Mouse (Mus musculus): ENCODE measurements around the gene Pcca. TPM values are rescaled to one million over a fixed set of nuclear protein-coding genes. Genes with fewer than 3 reads are reported as not detected.

Pcca gene
- polyA plus RNA-seq, 1 experiment from 2014 or later: 37.7 TPM

DNA sequence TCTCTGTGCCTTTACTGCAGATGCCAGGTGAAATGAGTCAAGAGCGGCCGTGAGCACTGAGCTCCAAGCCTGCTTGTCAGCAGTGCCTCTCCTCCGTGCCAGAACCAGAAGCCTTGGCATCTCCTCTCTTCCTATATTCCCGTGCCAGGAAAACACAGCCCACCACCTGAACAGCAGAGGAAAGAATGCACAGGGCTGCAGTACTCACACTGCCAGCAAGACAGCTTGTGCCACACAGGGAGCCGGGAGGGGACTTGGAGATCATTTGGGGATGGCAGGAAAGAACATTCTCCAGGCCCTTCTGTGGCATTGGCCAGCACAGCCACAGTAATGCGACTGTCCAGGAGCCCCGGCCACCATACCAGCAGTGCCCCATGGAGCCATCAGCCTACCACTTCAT is 351.8 kb downstream of the Pcca start:
- H3K9ac ChIP-seq (replicated peaks): no peak overlapping the region
- H3K4me1 ChIP-seq (replicated peaks): peaks cover 40% of the 10 kb centered on the region
- no peaks in the 10 kb centered on the region; the same call in 1 of the 2 replicates for H3K36me3 ChIP-seq
- H3K27ac ChIP-seq: no peak overlapping the region
- no peak overlapping the region for H3K4me2 ChIP-seq
- 94% methylated on average over 7 of the region's 7 CpGs for WGBS
- H3K27me3 ChIP-seq: no peaks in the 10 kb centered on the region
- no peak overlapping the region for H3K4me3 ChIP-seq (replicated peaks)
- no peaks in the 10 kb centered on the region for H3K9me3 ChIP-seq
- no peak for ATAC-seq (ENCODE audit: insufficient number of reproducible peaks, insufficient read depth, low FRiP score, low TSS enrichment, low read depth)

DNA sequence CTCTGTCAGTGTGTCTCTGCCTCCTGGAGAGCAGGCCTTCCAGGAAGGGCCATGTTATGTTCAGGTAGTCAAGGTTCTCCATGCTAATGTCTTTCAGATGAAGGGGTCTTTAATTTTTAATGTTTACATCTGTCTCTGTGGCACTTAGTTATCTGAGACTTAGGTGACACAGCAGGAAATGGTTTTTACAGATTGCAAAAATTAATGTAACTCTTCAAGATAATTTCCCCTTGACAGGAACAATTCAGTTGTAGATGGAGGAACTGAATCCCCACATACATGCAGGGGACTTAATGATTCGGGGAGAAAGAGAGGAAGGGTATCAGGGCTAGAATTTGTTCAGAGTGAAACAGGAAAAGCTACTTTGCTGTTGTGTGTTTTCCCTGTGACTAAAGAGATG is 353.2 kb downstream of the Pcca start:
- no peak overlapping the region for H3K9ac ChIP-seq (replicated peaks)
- H3K9me3 ChIP-seq: no peaks in the 10 kb centered on the region
- H3K4me2 ChIP-seq: no peak overlapping the region
- 81% methylated on average over 1 of the region's 1 CpGs for WGBS
- ATAC-seq (ENCODE audit: insufficient number of reproducible peaks, insufficient read depth, low FRiP score, low TSS enrichment, low read depth): no peak
- H3K27me3 ChIP-seq: no peaks in the 10 kb centered on the region
- no peak overlapping the region for H3K27ac ChIP-seq
- no peak overlapping the region for H3K4me3 ChIP-seq (replicated peaks)
- peaks cover 32% of the 10 kb centered on the region for H3K4me1 ChIP-seq (replicated peaks)
- H3K36me3 ChIP-seq: peaks cover 8% of the 10 kb centered on the region; the same call in 1 of the 2 replicates

DNA sequence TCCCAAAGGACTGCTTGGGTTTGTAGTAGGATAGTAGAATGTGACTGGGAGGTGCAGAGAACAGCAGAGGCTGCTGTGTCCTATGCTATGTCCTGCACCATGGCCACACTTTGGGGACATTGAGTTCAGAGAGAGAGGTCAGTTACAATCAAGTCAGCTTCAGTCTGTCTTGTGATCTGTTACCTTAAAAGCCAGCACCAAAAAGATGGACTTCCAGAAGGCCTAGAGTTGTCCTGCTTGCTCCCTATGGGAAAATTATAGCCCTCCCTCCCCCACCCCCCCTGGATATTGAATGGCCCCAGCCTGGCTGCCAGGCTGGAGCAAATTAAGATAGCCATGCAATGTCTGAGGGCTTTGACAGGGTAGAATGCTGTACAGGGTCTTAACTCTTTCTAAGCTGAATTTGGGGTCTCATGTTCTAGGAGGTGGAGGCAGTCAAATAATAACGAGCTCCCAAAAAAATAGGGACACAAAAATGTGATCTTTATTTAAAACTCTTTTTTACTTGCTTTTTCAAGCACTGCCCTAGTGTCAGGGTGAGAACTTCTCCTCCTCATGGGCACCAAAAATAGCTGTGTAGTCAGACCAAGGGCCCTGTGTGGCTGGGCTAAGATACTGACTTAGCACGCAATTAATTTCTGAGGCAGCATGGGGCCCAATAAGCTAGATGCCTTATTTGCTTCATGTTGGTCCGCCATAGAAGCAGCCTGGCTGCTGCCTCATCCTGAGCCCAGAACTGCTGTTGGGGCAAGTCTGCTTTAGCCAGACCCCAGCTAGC is 353.8 kb downstream of the Pcca start:
- no peaks in the 10 kb centered on the region for H3K27me3 ChIP-seq
- H3K4me2 ChIP-seq: no peak overlapping the region
- no peak overlapping the region for H3K9ac ChIP-seq (replicated peaks)
- H3K4me1 ChIP-seq (replicated peaks): peaks cover 26% of the 10 kb centered on the region
- no peak for ATAC-seq (ENCODE audit: insufficient number of reproducible peaks, insufficient read depth, low FRiP score, low TSS enrichment, low read depth)
- WGBS: 61% methylated on average over 3 of the region's 3 CpGs
- peaks cover 8% of the 10 kb centered on the region; the same call in 1 of the 2 replicates for H3K36me3 ChIP-seq
- H3K27ac ChIP-seq: no peak overlapping the region
- H3K4me3 ChIP-seq (replicated peaks): no peak overlapping the region
- no peaks in the 10 kb centered on the region for H3K9me3 ChIP-seq

DNA sequence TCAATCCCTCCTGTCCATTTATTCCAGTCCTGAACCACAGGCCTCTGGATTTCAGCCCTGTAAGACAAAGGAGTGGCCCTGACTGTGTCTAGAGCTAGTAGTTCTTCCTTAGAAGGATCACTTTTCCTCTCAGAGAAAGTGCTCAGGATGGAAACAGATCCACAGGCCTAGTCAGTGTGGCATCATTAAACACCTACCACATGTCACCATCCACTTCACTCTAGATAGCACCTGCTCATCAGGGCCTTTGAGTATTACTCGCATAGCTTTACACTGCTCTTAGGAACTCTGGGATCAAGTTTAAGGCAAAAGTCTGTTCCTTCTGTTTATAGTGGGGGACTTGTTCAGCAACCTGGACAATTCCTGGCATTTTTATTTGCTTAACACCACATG is 354.4 kb downstream of the Pcca start:
- H3K9ac ChIP-seq (replicated peaks): no peak overlapping the region
- no peak overlapping the region for H3K4me3 ChIP-seq (replicated peaks)
- no peak overlapping the region for H3K4me2 ChIP-seq
- 73% methylated on average over 1 of the region's 1 CpGs for WGBS
- peaks cover 20% of the 10 kb centered on the region for H3K4me1 ChIP-seq (replicated peaks)
- H3K36me3 ChIP-seq: peaks cover 8% of the 10 kb centered on the region; the same call in 1 of the 2 replicates
- no peaks in the 10 kb centered on the region for H3K27me3 ChIP-seq
- no peak for ATAC-seq (ENCODE audit: insufficient number of reproducible peaks, insufficient read depth, low FRiP score, low TSS enrichment, low read depth)
- H3K9me3 ChIP-seq: no peaks in the 10 kb centered on the region
- no peak overlapping the region for H3K27ac ChIP-seq

DNA sequence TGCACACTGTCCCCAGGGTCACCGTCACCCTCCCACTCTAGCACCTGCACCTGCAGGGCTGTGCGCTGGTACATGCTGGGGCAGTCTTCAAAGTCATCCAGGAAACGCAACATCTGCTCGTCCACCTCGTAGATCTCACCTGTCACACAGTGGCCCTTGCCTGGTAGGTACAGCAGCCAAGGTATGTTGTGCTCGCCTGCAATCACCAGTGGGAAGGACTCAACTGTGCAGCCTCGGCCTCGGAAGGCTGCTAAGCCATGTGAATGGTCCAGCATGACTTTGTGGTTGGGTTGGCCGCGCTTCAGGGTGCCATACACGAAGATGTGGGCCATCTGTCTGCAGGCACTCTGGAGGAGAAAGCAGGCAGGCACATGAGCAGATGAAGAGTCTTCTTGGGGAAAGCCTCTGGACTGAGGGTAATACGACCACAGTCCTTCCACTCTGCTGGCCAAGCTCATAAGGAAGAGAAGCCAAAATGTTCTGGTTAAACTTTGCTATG is 357.4 kb downstream of the Pcca start:
- peaks cover 8% of the 10 kb centered on the region; the same call in 1 of the 2 replicates for H3K36me3 ChIP-seq
- H3K27ac ChIP-seq: no peak overlapping the region
- ATAC-seq (ENCODE audit: insufficient number of reproducible peaks, insufficient read depth, low FRiP score, low TSS enrichment, low read depth): no peak
- no peaks in the 10 kb centered on the region for H3K27me3 ChIP-seq
- H3K4me3 ChIP-seq (replicated peaks): no peak overlapping the region
- peaks cover 14% of the 10 kb centered on the region for H3K4me1 ChIP-seq (replicated peaks)
- 89% methylated on average over 12 of the region's 12 CpGs for WGBS
- no peaks in the 10 kb centered on the region for H3K9me3 ChIP-seq
- no peak overlapping the region for H3K4me2 ChIP-seq
- no peak overlapping the region for H3K9ac ChIP-seq (replicated peaks)

DNA sequence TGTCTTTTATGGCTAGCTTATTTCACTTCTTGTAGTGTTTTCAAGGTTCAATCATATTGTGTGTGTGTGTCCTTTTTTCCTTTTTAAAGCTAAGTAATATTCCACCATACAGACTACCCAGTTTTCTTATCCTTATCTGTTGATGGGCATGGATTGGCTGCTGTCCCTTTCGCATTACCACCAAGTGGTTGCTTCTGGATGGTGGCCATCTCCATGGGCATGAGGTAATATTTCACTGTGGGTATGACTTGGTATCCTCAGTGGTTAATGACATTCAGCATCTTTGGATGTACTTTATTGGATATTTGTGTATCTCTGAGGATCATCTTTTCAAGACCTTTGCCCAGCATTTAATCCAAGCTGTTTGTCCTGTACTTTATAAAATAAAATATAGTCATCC is 362.0 kb downstream of the Pcca start:
- H3K27ac ChIP-seq: no peak overlapping the region
- ATAC-seq (ENCODE audit: insufficient number of reproducible peaks, insufficient read depth, low FRiP score, low TSS enrichment, low read depth): no peak
- no peaks in the 10 kb centered on the region for H3K9me3 ChIP-seq
- no peak overlapping the region for H3K4me2 ChIP-seq
- no peaks in the 10 kb centered on the region for H3K4me1 ChIP-seq (replicated peaks)
- H3K27me3 ChIP-seq: no peaks in the 10 kb centered on the region
- H3K9ac ChIP-seq (replicated peaks): no peak overlapping the region
- H3K36me3 ChIP-seq: peaks cover 8% of the 10 kb centered on the region; the same call in 1 of the 2 replicates
- H3K4me3 ChIP-seq (replicated peaks): no peak overlapping the region
- 96% methylated on average over 1 of the region's 1 CpGs for WGBS

DNA sequence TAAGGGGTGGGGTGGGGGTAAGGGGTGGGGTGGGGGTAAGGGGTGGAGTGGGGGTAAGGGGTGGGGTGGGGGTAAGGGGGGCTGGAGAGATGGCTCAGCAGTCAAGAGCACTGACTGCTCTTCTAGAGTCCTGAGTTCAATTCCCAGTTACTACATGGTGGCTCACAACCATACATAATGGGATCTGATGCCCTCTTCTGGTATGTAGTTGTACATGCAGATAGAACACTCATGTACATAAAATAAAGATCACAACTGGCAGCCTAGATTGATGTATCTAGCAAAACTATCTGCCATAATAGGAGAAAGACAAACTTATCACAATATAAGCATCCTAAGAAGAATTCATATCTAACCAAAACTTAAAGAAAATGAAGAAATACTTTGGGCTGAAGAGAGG is 364.4 kb downstream of the Pcca start:
- no peaks in the 10 kb centered on the region for H3K27me3 ChIP-seq
- H3K4me3 ChIP-seq (replicated peaks): no peak overlapping the region
- no peak overlapping the region for H3K27ac ChIP-seq
- no peaks in the 10 kb centered on the region for H3K9me3 ChIP-seq
- no peaks in the 10 kb centered on the region for H3K36me3 ChIP-seq
- H3K9ac ChIP-seq (replicated peaks): no peak overlapping the region
- peaks cover 17% of the 10 kb centered on the region for H3K4me1 ChIP-seq (replicated peaks)
- ATAC-seq (ENCODE audit: insufficient number of reproducible peaks, insufficient read depth, low FRiP score, low TSS enrichment, low read depth): no peak
- H3K4me2 ChIP-seq: no peak overlapping the region

DNA sequence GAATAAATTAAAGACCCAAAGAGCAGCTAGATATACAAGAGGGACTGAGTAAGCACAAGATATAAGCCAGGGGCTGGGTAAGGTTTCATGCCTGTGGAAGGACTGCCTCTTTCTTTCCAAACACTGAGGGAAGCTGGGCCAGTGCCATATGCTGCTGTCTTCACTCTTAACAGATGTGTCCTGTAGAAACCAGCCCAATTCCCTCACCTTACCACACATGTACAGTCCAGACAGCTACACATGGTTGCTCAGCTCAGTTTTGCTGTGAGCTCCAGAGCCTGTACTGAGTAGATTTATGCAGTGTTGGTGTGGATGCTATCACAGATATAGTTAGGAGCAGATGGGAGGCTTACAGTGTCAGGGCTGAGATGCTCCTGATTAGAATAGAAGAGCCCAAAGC is 366.6 kb downstream of the Pcca start:
- H3K27ac ChIP-seq: no peak overlapping the region
- no peaks in the 10 kb centered on the region for H3K36me3 ChIP-seq
- no peaks in the 10 kb centered on the region for H3K9me3 ChIP-seq
- no peak overlapping the region for H3K9ac ChIP-seq (replicated peaks)
- no peak for ATAC-seq (ENCODE audit: insufficient number of reproducible peaks, insufficient read depth, low FRiP score, low TSS enrichment, low read depth)
- H3K4me1 ChIP-seq (replicated peaks): peaks cover 17% of the 10 kb centered on the region
- H3K4me2 ChIP-seq: no peak overlapping the region
- H3K4me3 ChIP-seq (replicated peaks): no peak overlapping the region
- no peaks in the 10 kb centered on the region for H3K27me3 ChIP-seq

DNA sequence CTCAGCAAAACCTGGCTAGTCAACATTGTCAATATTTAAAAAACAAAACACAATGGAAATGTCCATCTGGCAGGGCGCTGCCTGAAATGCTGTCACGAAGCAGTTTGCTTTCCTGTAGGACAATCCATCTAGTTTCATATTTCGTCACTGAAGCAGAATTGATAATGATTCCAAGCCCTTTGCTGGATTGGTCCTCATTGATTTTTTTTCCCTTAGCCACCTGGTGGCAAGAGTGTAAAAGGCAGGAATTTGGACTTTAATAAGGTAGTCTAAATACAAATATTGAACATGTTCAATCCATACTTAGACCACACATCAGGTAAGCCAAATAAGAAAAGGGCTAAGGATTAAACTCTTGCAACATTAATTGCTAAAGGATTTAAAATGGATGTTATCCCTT is 367.1 kb downstream of the Pcca start:
- Histone ChIP-seq H3K4me2 (no peak overlapping the region), H3K4me3 (replicated peaks) (no peak overlapping the region), H3K4me1 (replicated peaks) (peaks cover 17% of the 10 kb centered on the region), H3K27ac (no peak overlapping the region), H3K9ac (replicated peaks) (no peak overlapping the region), H3K9me3 (no peaks in the 10 kb centered on the region), H3K36me3 (no peaks in the 10 kb centered on the region), H3K27me3 (no peaks in the 10 kb centered on the region)
- ATAC-seq (ENCODE audit: insufficient number of reproducible peaks, insufficient read depth, low FRiP score, low TSS enrichment, low read depth): no peak
- WGBS: 82% methylated on average over 3 of the region's 3 CpGs

DNA sequence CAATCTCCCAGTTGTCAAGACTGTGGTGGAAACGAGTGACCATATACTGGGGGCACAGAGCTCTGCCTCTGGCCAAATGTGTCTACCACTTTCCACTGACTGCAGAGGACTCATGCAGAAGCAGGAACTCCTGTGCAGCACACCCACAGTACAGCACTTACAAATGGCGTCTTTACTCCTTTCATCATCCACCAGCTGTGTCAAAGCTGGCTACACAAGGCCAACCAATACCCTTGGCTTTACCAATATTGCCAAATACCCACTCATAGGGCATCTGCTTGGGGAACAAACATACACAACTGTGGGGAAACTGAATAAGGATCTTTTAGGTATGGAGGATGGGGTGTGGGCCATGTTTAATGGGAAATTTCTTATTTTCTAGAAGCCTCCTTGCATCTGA is 367.6 kb downstream of the Pcca start:
- Histone ChIP-seq H3K27me3 (no peaks in the 10 kb centered on the region), H3K9me3 (no peaks in the 10 kb centered on the region), H3K4me2 (no peak overlapping the region), H3K9ac (replicated peaks) (no peak overlapping the region), H3K36me3 (no peaks in the 10 kb centered on the region), H3K4me1 (replicated peaks) (peaks cover 17% of the 10 kb centered on the region), H3K4me3 (replicated peaks) (no peak overlapping the region), H3K27ac (no peak overlapping the region)
- 79% methylated on average over 2 of the region's 2 CpGs for WGBS
- ATAC-seq (ENCODE audit: insufficient number of reproducible peaks, insufficient read depth, low FRiP score, low TSS enrichment, low read depth): no peak

DNA sequence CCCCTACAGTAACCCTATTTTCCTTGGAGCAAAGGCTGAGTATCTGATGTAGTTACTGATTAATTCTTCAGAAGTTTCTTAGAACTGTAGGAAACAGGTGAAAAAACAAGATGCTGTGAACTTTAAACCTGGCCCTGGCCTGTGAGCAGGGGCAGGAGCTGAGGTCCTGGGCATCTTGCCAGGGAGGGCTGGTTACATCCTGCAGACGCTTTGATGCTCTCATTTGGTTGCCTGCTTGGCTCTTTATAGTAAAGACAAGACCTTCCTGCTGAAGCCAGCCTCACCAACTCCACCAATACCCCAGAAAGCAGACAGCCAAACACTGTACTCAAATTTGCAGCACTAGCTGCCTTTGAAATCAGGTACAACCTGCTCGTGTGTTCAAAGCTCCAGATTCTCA is 368.0 kb downstream of the Pcca start:
- Histone ChIP-seq H3K9me3 (peaks cover 2% of the 10 kb centered on the region; the same call in 1 of the 2 replicates), H3K4me2 (no peak overlapping the region), H3K27me3 (no peaks in the 10 kb centered on the region), H3K9ac (replicated peaks) (no peak overlapping the region), H3K27ac (no peak overlapping the region), H3K36me3 (no peaks in the 10 kb centered on the region), H3K4me3 (replicated peaks) (no peak overlapping the region), H3K4me1 (replicated peaks) (peaks cover 17% of the 10 kb centered on the region)
- WGBS: 56% methylated on average over 2 of the region's 2 CpGs
- no peak for ATAC-seq (ENCODE audit: insufficient number of reproducible peaks, insufficient read depth, low FRiP score, low TSS enrichment, low read depth)

DNA sequence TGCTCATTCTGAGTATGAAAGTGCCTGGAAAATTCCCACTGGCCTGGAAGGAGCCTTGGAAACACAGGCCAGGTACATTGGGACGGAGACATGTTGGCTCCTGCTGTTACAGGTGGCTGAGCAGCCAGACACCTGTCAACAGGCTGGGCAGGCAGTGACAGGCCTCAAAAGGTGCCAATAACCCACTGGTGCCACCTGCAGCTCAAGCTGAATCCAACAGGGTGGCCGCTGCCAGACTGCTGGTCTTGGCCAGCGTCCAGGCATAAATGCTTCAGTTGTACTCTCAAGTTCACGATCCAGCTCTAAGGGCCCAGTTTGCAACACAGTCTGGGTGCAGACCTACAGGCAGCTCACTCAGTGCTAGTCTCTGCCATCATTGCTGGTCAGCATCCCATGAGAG is 368.8 kb downstream of the Pcca start:
- no peak for ATAC-seq (ENCODE audit: insufficient number of reproducible peaks, insufficient read depth, low FRiP score, low TSS enrichment, low read depth)
- no peak overlapping the region for H3K4me3 ChIP-seq (replicated peaks)
- H3K27me3 ChIP-seq: no peaks in the 10 kb centered on the region
- WGBS: 63% methylated on average over 4 of the region's 4 CpGs
- H3K9ac ChIP-seq (replicated peaks): no peak overlapping the region
- no peaks in the 10 kb centered on the region for H3K36me3 ChIP-seq
- H3K9me3 ChIP-seq: peaks cover 3% of the 10 kb centered on the region; the same call in 1 of the 2 replicates
- H3K4me2 ChIP-seq: no peak overlapping the region
- no peak overlapping the region for H3K27ac ChIP-seq
- peaks cover 17% of the 10 kb centered on the region for H3K4me1 ChIP-seq (replicated peaks)
